Mouse (Mus musculus) embryonic facial prominence, embryonic 15.5 days (tissue): ENCODE results near the gene Stard7. TPM values are rescaled to one million over a fixed set of nuclear protein-coding genes. Genes with fewer than 3 reads are reported as not detected.
"Not testable (repeated sequence)": the region's sequence is repeated elsewhere in the genome, so short reads cannot be mapped to it uniquely, and the experiment has no call there.

Source experiments
- ATAC-seq: fragments of 200-750 bp; cut with Nextera tagmentation; 2 replicates; pipeline ENCODE4 v1.8.0; 2017; ENCODE audit warnings: low read depth, moderate TSS enrichment; ENCODE audit not compliant: insufficient number of reproducible peaks, low FRiP score, low TSS enrichment
- H3K27ac ChIP-seq: fragments of 300-500 bp; sonication (generic); replicated peaks from 2 replicates; pipeline ENCODE4 v1.5.1; 2015; ENCODE audit warnings: mild to moderate bottlenecking, inconsistent platforms
- H3K27me3 ChIP-seq: fragments of 300-500 bp; sonication (generic); 2 replicates; pipeline ENCODE4 v1.6.1; 2015; ENCODE audit warnings: inconsistent platforms
- H3K36me3 ChIP-seq: fragments of 300-500 bp; sonication (generic); 2 replicates; pipeline ENCODE4 v1.6.1; 2015; ENCODE audit warnings: mild to moderate bottlenecking, inconsistent platforms
- H3K4me1 ChIP-seq: fragments of 300-500 bp; sonication (generic); 2 replicates; pipeline ENCODE4 v1.6.1; 2015; ENCODE audit warnings: inconsistent platforms
- H3K4me2 ChIP-seq: fragments of 300-500 bp; sonication (generic); replicated peaks from 2 replicates; pipeline ENCODE4 v1.6.1; 2015; ENCODE audit warnings: mild to moderate bottlenecking, inconsistent platforms
- H3K4me3 ChIP-seq: fragments of 300-500 bp; sonication (generic); replicated peaks from 2 replicates; pipeline ENCODE4 v1.5.1; 2015; ENCODE audit warnings: mild to moderate bottlenecking, inconsistent platforms
- H3K9ac ChIP-seq: fragments of 300-500 bp; sonication (generic); 2 replicates; pipeline ENCODE4 v1.6.1; 2015; ENCODE audit warnings: inconsistent platforms
- H3K9me3 ChIP-seq: fragments of 300-500 bp; sonication (generic); replicated peaks from 2 replicates; pipeline ENCODE4 v1.6.1; 2016; ENCODE audit warnings: inconsistent platforms
- WGBS: fragments of 180-500 bp; shearing (Covaris S2); methylation state at CpG from one replicate; pipeline ENCODE4 v1.1.7; 2015; 5-methylcytosine and 5-hydroxymethylcytosine counted together
- polyA plus RNA-seq: library from polyadenylated mRNA; unstranded; fragments of >200 nt; fragmentation: Nextera tagmentation; extraction: Ambion mirVana; gene quantifications from 2 replicates; pipeline ENCODE4 v1.2.1, GENCODE M21; 2015

Gene Stard7
- polyA plus RNA-seq, 1 experiment from 2014 or later, result 63.5 TPM

GRCm38 (mm10) chr2:127278162-127278561 lies 8.1 kb downstream of the Stard7 start:
- Histone ChIP-seq H3K4me1 (peaks cover 7% of the 10 kb centered on the region; the same call in 1 of the 2 replicates), H3K36me3 (no peaks in the 10 kb centered on the region), H3K9ac (no peak overlapping the region), H3K9me3 (no peaks in the 10 kb centered on the region), H3K27ac (no peak overlapping the region), H3K4me3 (no peak overlapping the region), H3K27me3 (no peaks in the 10 kb centered on the region), H3K4me2 (no peak overlapping the region)
- no peak for ATAC-seq

- no peak overlapping the region for H3K4me3 ChIP-seq
- H3K36me3 ChIP-seq, result peaks cover 77% of the 10 kb centered on the region
- H3K4me1 ChIP-seq, result no peaks in the 10 kb centered on the region
- no peaks in the 10 kb centered on the region for H3K9me3 ChIP-seq
- ATAC-seq, result no peak
- no peaks in the 10 kb centered on the region for H3K27me3 ChIP-seq
- 78% methylated on average over 4 of the region's 4 CpGs for WGBS
- H3K4me2 ChIP-seq, result no peak overlapping the region
- no peak overlapping the region for H3K27ac ChIP-seq
- no peak overlapping the region for H3K9ac ChIP-seq
These were observed 22.2 kb downstream of the Stard7 start for GRCm38 (mm10) chr2:127292250-127292649.

GRCm38 (mm10) chr2:127297001-127297805 lies 27.2 kb downstream of the Stard7 start:
- Histone ChIP-seq H3K9ac (no peak overlapping the region), H3K4me1 (no peaks in the 10 kb centered on the region), H3K27ac (no peak overlapping the region), H3K4me3 (no peak overlapping the region), H3K4me2 (no peak overlapping the region), H3K36me3 (peaks cover 80% of the 10 kb centered on the region), H3K9me3 (no peaks in the 10 kb centered on the region), H3K27me3 (no peaks in the 10 kb centered on the region)
- WGBS, result 82% methylated on average over 7 of the region's 7 CpGs
- ATAC-seq, result no peak

DNA sequence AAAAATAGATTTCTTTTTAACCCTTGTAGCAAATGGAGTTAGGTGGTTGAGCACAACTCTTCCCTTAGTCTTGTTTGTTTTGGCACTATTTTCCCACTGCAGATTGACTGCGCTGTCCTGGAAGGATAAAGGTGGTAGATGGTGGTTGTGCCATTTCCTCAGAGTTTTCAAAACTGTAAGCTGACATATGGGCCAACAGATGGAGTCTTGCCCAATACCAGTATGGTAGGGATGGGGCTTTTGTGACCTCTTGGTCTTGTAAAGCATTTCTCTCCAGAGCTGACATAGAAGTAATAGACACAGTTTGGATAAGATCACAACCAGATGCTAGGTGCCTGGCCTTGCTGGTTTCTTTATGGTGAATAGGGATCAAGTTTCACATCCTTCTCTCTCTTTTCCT lies 28.0 kb downstream of the Stard7 start:
- no peaks in the 10 kb centered on the region for H3K9me3 ChIP-seq
- H3K36me3 ChIP-seq, result peaks cover 74% of the 10 kb centered on the region
- no peak for ATAC-seq

GRCm38 (mm10) chr2:127300701-127301100 lies 30.7 kb downstream of the Stard7 start:
- no peak overlapping the region for H3K27ac ChIP-seq
- 72% methylated on average over 3 of the region's 3 CpGs for WGBS

More for the DNA sequence above, 28.0 kb downstream of the Stard7 start:
- Histone ChIP-seq H3K4me3 (no peak overlapping the region), H3K4me2 (no peak overlapping the region), H3K27ac (no peak overlapping the region), H3K9ac (no peak overlapping the region), H3K4me1 (no peaks in the 10 kb centered on the region), H3K27me3 (no peaks in the 10 kb centered on the region)
- WGBS, result 95% methylated on average over 1 of the region's 1 CpGs

DNA sequence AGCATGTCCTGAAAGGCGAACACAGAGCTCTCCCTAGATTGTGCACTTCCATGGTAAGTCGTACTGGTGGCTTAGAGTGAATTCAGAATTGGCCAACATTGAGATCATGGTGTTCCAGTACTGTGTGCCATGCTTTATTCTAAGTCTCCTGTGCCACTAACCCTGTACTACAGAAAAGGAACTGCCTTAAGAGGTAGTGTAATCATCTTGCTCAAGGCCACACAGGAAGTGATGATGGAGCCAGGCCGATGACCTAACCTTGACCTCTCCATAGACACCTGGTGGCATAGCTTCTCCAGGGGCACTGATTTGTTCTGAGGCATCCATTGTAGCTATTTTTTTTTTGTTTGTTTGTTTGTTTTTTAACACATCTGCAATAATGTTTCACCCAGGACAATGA lies 31.9 kb downstream of the Stard7 start:
- H3K27ac ChIP-seq, result no peak overlapping the region
- no peaks in the 10 kb centered on the region for H3K4me1 ChIP-seq
- H3K4me2 ChIP-seq, result no peak overlapping the region
- H3K36me3 ChIP-seq, result peaks cover 40% of the 10 kb centered on the region
- no peak overlapping the region for H3K4me3 ChIP-seq
- H3K27me3 ChIP-seq, result no peaks in the 10 kb centered on the region
- H3K9ac ChIP-seq, result no peak overlapping the region
- H3K9me3 ChIP-seq, result no peaks in the 10 kb centered on the region
- ATAC-seq, result no peak
- WGBS, result 89% methylated on average over 3 of the region's 3 CpGs

More at GRCm38 (mm10) chr2:127300701-127301100, 30.7 kb downstream of the Stard7 start:
- no peak overlapping the region for H3K4me2 ChIP-seq
- H3K4me1 ChIP-seq, result no peaks in the 10 kb centered on the region
- no peak for ATAC-seq
- H3K9ac ChIP-seq, result no peak overlapping the region
- no peak overlapping the region for H3K4me3 ChIP-seq
- peaks cover 51% of the 10 kb centered on the region for H3K36me3 ChIP-seq
- no peaks in the 10 kb centered on the region for H3K9me3 ChIP-seq
- no peaks in the 10 kb centered on the region for H3K27me3 ChIP-seq

GRCm38 (mm10) chr2:127304192-127304591 lies 34.2 kb downstream of the Stard7 start:
- H3K9me3 ChIP-seq, H3K27ac ChIP-seq, ATAC-seq, H3K4me1 ChIP-seq, H3K4me3 ChIP-seq, H3K4me2 ChIP-seq, H3K9ac ChIP-seq, H3K27me3 ChIP-seq: not testable (repeated sequence)
- peaks cover 17% of the 10 kb centered on the region for H3K36me3 ChIP-seq
- 94% methylated on average over 4 of the region's 4 CpGs for WGBS

DNA sequence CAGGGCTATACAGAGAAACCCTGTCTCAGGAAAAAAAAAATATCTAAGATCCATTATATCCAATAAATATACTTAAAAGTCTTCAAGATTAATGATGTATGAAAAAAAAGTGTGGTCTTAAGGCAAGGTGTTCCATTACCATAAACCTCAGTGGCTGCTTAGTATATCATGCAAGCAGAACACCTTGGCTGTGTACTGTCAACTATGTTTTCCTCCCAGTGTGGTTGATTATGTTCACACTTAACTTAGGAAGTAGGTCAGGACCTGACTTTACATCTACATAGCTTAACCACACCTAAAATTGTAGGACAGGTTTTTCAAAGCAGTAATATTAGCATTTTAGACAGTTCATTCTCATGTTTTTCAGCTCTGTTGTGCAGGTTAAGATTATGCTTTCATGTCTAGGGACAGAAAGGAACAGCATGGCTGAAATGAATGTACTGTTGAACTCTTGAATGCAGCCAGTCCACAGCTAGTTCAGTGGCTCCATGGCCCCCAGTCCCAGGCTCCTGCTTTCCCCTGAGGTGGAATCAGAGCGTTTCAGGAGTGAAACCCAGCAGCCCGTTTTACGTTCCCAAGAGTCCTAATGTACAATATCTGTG lies 34.7 kb downstream of the Stard7 start:
- WGBS, result 88% methylated on average over 3 of the region's 3 CpGs
- no peak overlapping the region for H3K4me2 ChIP-seq
- no peaks in the 10 kb centered on the region for H3K9me3 ChIP-seq
- H3K4me1 ChIP-seq, result no peaks in the 10 kb centered on the region
- no peak overlapping the region for H3K27ac ChIP-seq
- H3K36me3 ChIP-seq, result peaks cover 11% of the 10 kb centered on the region
- no peak for ATAC-seq
- no peak overlapping the region for H3K9ac ChIP-seq
- H3K4me3 ChIP-seq, result no peak overlapping the region
- no peaks in the 10 kb centered on the region for H3K27me3 ChIP-seq

GRCm38 (mm10) chr2:127306123-127306522 lies 36.1 kb downstream of the Stard7 start:
- H3K27ac ChIP-seq, result no peak overlapping the region
- H3K9me3 ChIP-seq, result no peaks in the 10 kb centered on the region
- H3K4me1 ChIP-seq, result no peaks in the 10 kb centered on the region
- no peak overlapping the region for H3K4me2 ChIP-seq
- H3K36me3 ChIP-seq, result no peaks in the 10 kb centered on the region
- no peaks in the 10 kb centered on the region for H3K27me3 ChIP-seq
- no peak overlapping the region for H3K4me3 ChIP-seq
- no peak for ATAC-seq
- H3K9ac ChIP-seq, result no peak overlapping the region

- WGBS, result 37% methylated on average over 3 of the region's 3 CpGs
- ATAC-seq, result no peak
- Histone ChIP-seq H3K9me3 (no peaks in the 10 kb centered on the region), H3K4me3 (no peak overlapping the region), H3K4me1 (no peaks in the 10 kb centered on the region), H3K27me3 (no peaks in the 10 kb centered on the region), H3K9ac (no peak overlapping the region), H3K27ac (no peak overlapping the region), H3K36me3 (no peaks in the 10 kb centered on the region), H3K4me2 (no peak overlapping the region)
These were observed 37.2 kb downstream of the Stard7 start for GRCm38 (mm10) chr2:127307179-127307578.

GRCm38 (mm10) chr2:127308660-127309059 lies 38.6 kb downstream of the Stard7 start:
- Histone ChIP-seq H3K4me3 (no peak overlapping the region), H3K27ac (no peak overlapping the region), H3K4me2 (no peak overlapping the region), H3K27me3 (no peaks in the 10 kb centered on the region), H3K9me3 (no peaks in the 10 kb centered on the region), H3K36me3 (no peaks in the 10 kb centered on the region), H3K9ac (no peak overlapping the region), H3K4me1 (no peaks in the 10 kb centered on the region)
- 86% methylated on average over 2 of the region's 2 CpGs for WGBS
- ATAC-seq, result no peak

DNA sequence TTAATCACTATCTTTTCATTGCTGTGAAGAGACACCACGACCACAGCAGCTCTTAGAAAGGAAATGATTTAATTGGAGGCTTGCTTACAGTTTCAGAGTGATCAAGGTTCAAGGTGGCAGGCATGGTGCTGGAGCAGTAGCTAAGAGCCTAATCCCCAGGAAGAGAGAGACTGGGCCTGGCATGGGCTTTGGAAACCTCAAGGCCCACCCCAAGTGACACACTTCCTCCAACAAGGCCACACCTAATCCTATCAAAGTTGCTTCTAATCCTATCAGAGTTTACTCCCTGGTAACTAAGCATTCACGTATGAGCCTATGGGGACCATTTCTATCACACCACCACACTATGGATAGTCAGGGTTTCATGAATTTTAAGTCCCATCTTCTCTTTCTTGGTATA lies 40.2 kb downstream of the Stard7 start:
- Histone ChIP-seq H3K9ac (no peak overlapping the region), H3K9me3 (no peaks in the 10 kb centered on the region), H3K4me2 (no peak overlapping the region), H3K4me3 (no peak overlapping the region), H3K27me3 (no peaks in the 10 kb centered on the region), H3K36me3 (no peaks in the 10 kb centered on the region), H3K27ac (no peak overlapping the region), H3K4me1 (no peaks in the 10 kb centered on the region)
- WGBS, result 54% methylated on average over 2 of the region's 2 CpGs
- ATAC-seq, result no peak
